Mouse (Mus musculus): ENCODE results near the gene Gm45713. TPM values are rescaled to one million over a fixed set of nuclear protein-coding genes. Genes with fewer than 3 reads are reported as not detected.

Gm45713 gene
- polyA plus RNA-seq (2016; fragmentation: Nextera tagmentation; extraction: Ambion mirVana) = 0.25 and 0.45 TPM in 2 replicates

DNA sequence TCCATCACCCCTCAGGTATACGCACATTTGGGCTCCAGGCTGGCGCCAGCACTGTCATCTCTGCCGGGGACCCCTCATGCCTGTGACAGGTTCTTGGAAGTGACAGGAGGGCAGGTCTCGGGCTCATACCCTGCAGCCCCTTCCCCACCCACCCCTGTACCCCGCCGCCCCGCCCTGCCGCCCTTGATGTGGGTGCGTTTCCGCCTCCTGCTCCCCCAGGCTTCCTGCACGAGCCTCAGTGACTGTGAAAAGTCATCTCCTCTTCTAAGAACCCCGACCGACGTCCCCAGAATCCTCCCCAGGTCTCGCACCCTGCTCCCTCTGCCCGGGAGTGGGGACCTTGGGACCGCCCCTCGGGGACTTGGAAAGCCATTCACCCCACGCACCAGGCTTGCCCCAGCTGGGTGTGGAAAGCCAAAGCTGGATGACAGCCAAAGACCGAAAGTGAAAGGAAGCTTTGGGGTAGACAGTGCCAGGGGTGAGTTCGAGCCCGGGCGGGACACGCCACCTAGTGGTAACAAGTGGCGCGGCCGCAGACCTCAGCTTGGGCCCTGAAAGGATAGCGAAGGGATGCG, at the start of gene Gm45713, which contains the start of gene Flt3l:
Gm45713 (minus strand) TSS at position 239 of the 575 bp plus-strand sequence.
Flt3l (minus strand) TSS at position 440 of the 575 bp plus-strand sequence.
- Histone ChIP-seq H3K4me3 (peak within 1 kb of the TSS; percentile 50), H3K4me2 (replicated peaks) (peak within 1 kb of the TSS; percentile 76), H3K27ac (replicated peaks) (no peak within 1 kb of the TSS), H3K9ac (replicated peaks) (peak within 1 kb of the TSS; percentile 59), H3K36me3 (no peaks in the 10 kb centered on the region), H3K4me1 (peaks cover 10% of the 10 kb centered on the region; the same call in 1 of the 2 replicates), H3K27me3 (peaks cover 34% of the 10 kb centered on the region), H3K9me3 (0 out of 2 replicates have a peak, but pooled peaks cover 2% of the 10 kb centered on the region)
- 4% methylated on average over 29 of the region's 29 CpGs for WGBS
- peak; percentile 68 for ATAC-seq (ENCODE audit: low FRiP score, low read depth)

DNA sequence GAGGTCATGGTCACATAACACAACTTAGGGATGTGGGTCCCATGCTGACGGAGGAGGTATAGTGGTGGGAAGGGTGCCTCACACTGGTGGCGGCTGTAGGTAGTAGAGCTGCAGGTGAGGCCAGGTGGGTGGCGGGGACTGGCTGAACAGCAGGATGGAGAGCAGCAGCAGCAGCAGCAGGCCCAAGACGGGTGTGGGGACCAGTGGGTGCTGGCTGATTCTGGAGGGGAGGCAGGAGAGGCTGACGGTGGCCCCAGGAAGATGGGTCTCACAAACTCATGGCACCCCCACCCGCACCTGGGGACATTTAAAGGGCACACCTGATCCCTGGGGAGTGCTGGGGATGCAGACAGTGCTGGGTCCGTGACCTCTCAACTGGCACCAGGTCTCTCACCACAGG, 47.6 kb upstream of the Gm45713 start:
- no peak for ATAC-seq (ENCODE audit: low FRiP score, low read depth)
- H3K4me2 ChIP-seq (replicated peaks) = no peak overlapping the region
- 69% methylated on average over 7 of the region's 7 CpGs for WGBS
- peaks cover 16% of the 10 kb centered on the region for H3K4me1 ChIP-seq
- no peaks in the 10 kb centered on the region for H3K9me3 ChIP-seq
- no peaks in the 10 kb centered on the region for H3K36me3 ChIP-seq
- no peak overlapping the region for H3K9ac ChIP-seq (replicated peaks)
- H3K27me3 ChIP-seq = peaks cover 96% of the 10 kb centered on the region
- no peak overlapping the region for H3K27ac ChIP-seq (replicated peaks)
- H3K4me3 ChIP-seq = no peak overlapping the region

DNA sequence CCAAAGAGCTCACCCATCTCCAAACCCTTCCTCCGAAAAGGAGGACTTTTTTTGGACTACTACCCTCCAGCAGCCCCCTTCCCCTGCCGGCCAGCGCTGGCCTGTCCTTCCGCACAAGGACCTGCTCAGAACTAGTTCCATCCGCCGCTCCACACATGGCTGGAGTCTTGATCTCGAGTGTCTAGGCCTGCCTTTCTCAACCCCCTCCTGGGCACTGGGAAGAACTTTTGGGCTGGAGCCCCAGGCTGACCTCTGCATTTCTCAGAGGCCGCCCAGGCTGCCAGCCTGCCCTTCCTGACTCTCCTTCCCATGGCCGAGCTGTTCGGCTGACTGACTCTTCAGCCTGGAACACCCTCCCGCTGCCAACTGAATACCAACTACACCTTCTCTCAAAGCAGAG, 46.6 kb upstream of the Gm45713 start:
- WGBS = 15% methylated on average over 11 of the region's 11 CpGs
- no peak for ATAC-seq (ENCODE audit: low FRiP score, low read depth)
- Histone ChIP-seq H3K4me2 (replicated peaks) (peak overlapping the region; percentile 48), H3K36me3 (no peaks in the 10 kb centered on the region), H3K4me3 (peak overlapping the region; percentile 25; the same call in 1 of the 2 replicates), H3K27me3 (peaks cover 96% of the 10 kb centered on the region), H3K4me1 (peaks cover 16% of the 10 kb centered on the region), H3K9me3 (no peaks in the 10 kb centered on the region), H3K27ac (replicated peaks) (no peak overlapping the region), H3K9ac (replicated peaks) (no peak overlapping the region; the same call in 1 of the 2 replicates)

- Histone ChIP-seq H3K4me3 (peak overlapping the region; percentile 25; the same call in 1 of the 2 replicates), H3K9ac (replicated peaks) (no peak overlapping the region; the same call in 1 of the 2 replicates), H3K4me1 (peaks cover 16% of the 10 kb centered on the region), H3K9me3 (no peaks in the 10 kb centered on the region), H3K27ac (replicated peaks) (no peak overlapping the region), H3K4me2 (replicated peaks) (peak overlapping the region; percentile 48), H3K36me3 (no peaks in the 10 kb centered on the region), H3K27me3 (peaks cover 99% of the 10 kb centered on the region)
- 1% methylated on average over 34 of the region's 34 CpGs for WGBS
- peak; percentile 71; the same call in 1 of the 2 replicates for ATAC-seq (ENCODE audit: low FRiP score, low read depth)
These were observed 46.2 kb upstream of the Gm45713 start for GRCm38 (mm10) chr7:45182199-45182601.

DNA sequence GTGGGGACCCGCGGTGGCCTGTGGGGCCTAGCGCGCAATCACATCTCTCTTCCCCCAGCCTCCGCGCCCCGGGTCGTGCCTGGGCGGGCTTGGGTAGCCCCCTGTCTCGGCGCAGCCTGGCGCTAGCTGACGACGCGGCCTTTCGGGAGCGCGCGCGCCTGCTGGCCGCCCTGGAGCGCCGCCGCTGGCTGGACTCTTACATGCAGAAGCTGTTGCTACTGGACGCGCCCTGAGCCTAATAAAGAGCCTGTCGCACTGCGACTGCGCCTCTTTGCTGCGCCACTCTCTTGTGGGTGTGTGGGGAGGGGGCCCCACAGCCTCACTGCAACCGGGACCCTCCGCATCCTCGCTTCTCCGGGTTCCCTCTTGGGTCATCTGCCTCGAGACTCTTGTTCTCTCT, 45.5 kb upstream of the Gm45713 start:
- ATAC-seq (ENCODE audit: low FRiP score, low read depth) = 0 out of 2 replicates have a peak, but pooled peaks have one; percentile 23
- 5% methylated on average over 35 of the region's 35 CpGs for WGBS

GRCm38 (mm10) chr7:45180896-45181477, 45.0 kb upstream of the Gm45713 start, which contains the start of gene Pth2:
Gene Pth2, plus strand, starts transcription at chr7:45180995.
- H3K9ac ChIP-seq (replicated peaks) = no peak within 1 kb of the TSS
- ATAC-seq (ENCODE audit: low FRiP score, low read depth) = no peak

More for the DNA sequence above, 45.5 kb upstream of the Gm45713 start:
- H3K27ac ChIP-seq (replicated peaks) = no peak overlapping the region
- peak overlapping the region; percentile 25 for H3K4me3 ChIP-seq
- peaks cover 17% of the 10 kb centered on the region for H3K4me1 ChIP-seq
- H3K9ac ChIP-seq (replicated peaks) = no peak overlapping the region
- peaks cover 100% of the 10 kb centered on the region for H3K27me3 ChIP-seq
- H3K36me3 ChIP-seq = no peaks in the 10 kb centered on the region
- no peaks in the 10 kb centered on the region for H3K9me3 ChIP-seq
- peak overlapping the region; percentile 48 for H3K4me2 ChIP-seq (replicated peaks)

DNA sequence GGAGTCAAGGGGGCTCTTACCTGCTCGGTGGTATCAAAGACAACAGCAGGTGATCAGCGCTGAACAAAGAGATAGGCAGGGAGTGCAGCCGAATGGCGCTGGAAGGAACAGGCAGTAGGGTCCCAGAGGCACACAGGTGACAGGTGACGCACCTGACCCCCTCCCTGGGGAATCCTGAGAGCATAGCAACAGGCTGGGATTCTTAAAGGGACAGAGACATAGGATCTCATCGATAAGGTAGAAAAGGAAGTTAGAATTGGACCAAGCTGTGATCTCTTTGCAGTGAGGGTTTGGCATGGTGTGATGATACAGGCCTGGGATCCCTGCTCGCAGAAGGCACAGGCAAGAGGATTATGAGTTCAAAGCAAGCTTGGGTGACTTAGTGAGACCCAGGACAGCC, 43.4 kb upstream of the Gm45713 start, which contains the start of gene Gfy:
Gfy (minus strand) TSS at position 101 of the 400 bp plus-strand sequence.
- Histone ChIP-seq H3K27me3 (peaks cover 100% of the 10 kb centered on the region), H3K9ac (replicated peaks) (no peak within 1 kb of the TSS), H3K4me2 (replicated peaks) (no peak within 1 kb of the TSS), H3K4me3 (no peak within 1 kb of the TSS), H3K9me3 (no peaks in the 10 kb centered on the region), H3K4me1 (peaks cover 32% of the 10 kb centered on the region), H3K36me3 (no peaks in the 10 kb centered on the region), H3K27ac (replicated peaks) (no peak within 1 kb of the TSS)
- WGBS = 22% methylated on average over 7 of the region's 7 CpGs
- no peak for ATAC-seq (ENCODE audit: low FRiP score, low read depth)

More at GRCm38 (mm10) chr7:45180896-45181477, 45.0 kb upstream of the Gm45713 start, which contains the start of gene Pth2:
- Histone ChIP-seq H3K27ac (replicated peaks) (no peak within 1 kb of the TSS), H3K4me2 (replicated peaks) (peak within 1 kb of the TSS; percentile 48), H3K9me3 (no peaks in the 10 kb centered on the region), H3K4me1 (peaks cover 22% of the 10 kb centered on the region), H3K4me3 (peak within 1 kb of the TSS; percentile 25), H3K36me3 (no peaks in the 10 kb centered on the region), H3K27me3 (peaks cover 100% of the 10 kb centered on the region)
- WGBS = 23% methylated on average over 19 of the region's 20 CpGs

- WGBS = 22% methylated on average over 7 of the region's 7 CpGs
- peaks cover 32% of the 10 kb centered on the region for H3K4me1 ChIP-seq
- H3K27me3 ChIP-seq = peaks cover 98% of the 10 kb centered on the region
These were observed 42.5 kb upstream of the Gm45713 start for GRCm38 (mm10) chr7:45178550-45178949.

GRCm38 (mm10) chr7:45176356-45176755, 40.3 kb upstream of the Gm45713 start:
- Histone ChIP-seq H3K9ac (replicated peaks) (no peak overlapping the region), H3K27ac (replicated peaks) (no peak overlapping the region), H3K4me3 (peak overlapping the region; percentile 26), H3K27me3 (peaks cover 97% of the 10 kb centered on the region), H3K36me3 (no peaks in the 10 kb centered on the region), H3K4me1 (peaks cover 18% of the 10 kb centered on the region), H3K4me2 (replicated peaks) (peak overlapping the region; percentile 29), H3K9me3 (no peaks in the 10 kb centered on the region)
- no peak for ATAC-seq (ENCODE audit: low FRiP score, low read depth)
- WGBS = 2% methylated on average over 31 of the region's 31 CpGs

More at GRCm38 (mm10) chr7:45178550-45178949, 42.5 kb upstream of the Gm45713 start:
- Histone ChIP-seq H3K4me3 (no peak overlapping the region), H3K36me3 (no peaks in the 10 kb centered on the region), H3K4me2 (replicated peaks) (no peak overlapping the region), H3K9ac (replicated peaks) (no peak overlapping the region), H3K27ac (replicated peaks) (no peak overlapping the region), H3K9me3 (no peaks in the 10 kb centered on the region)
- ATAC-seq (ENCODE audit: low FRiP score, low read depth) = no peak

DNA sequence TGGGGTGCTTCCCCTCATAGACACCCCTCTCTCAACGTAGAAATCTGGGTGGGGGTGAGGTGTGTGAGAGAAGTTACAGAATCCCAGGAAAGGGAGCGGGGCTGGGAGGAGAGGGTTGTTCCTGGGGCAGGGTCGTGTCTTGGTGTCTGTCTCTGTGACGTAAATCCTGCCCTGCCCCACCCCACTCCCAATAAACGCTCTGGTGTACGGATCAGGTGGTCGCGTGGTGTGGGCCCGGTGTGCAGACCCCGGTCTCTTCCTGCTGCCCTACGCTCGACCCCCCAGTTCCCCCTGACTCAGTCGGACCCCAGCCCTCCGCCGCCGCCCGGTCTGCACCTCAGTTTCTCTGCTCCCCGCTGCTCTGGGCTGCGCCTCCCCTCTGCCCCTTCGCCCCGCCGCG, 39.9 kb upstream of the Gm45713 start:
- 2% methylated on average over 23 of the region's 23 CpGs for WGBS
- H3K4me2 ChIP-seq (replicated peaks) = peak overlapping the region; percentile 29

GRCm38 (mm10) chr7:45175398-45175797, 39.4 kb upstream of the Gm45713 start:
- peaks cover 16% of the 10 kb centered on the region for H3K4me1 ChIP-seq
- no peak overlapping the region for H3K9ac ChIP-seq (replicated peaks)
- H3K4me2 ChIP-seq (replicated peaks) = 0 out of 2 replicates have a peak overlapping the region, but pooled peaks have one; percentile 32
- peaks cover 96% of the 10 kb centered on the region for H3K27me3 ChIP-seq
- H3K9me3 ChIP-seq = peaks cover 1% of the 10 kb centered on the region; the same call in 1 of the 2 replicates
- 2% methylated on average over 13 of the region's 13 CpGs for WGBS
- no peak for ATAC-seq (ENCODE audit: low FRiP score, low read depth)
- H3K36me3 ChIP-seq = no peaks in the 10 kb centered on the region
- no peak overlapping the region for H3K4me3 ChIP-seq
- H3K27ac ChIP-seq (replicated peaks) = no peak overlapping the region

More for the DNA sequence above, 39.9 kb upstream of the Gm45713 start:
- ATAC-seq (ENCODE audit: low FRiP score, low read depth) = no peak
- no peak overlapping the region for H3K9ac ChIP-seq (replicated peaks)
- peaks cover 16% of the 10 kb centered on the region for H3K4me1 ChIP-seq
- no peaks in the 10 kb centered on the region for H3K36me3 ChIP-seq
- peaks cover 96% of the 10 kb centered on the region for H3K27me3 ChIP-seq
- H3K9me3 ChIP-seq = no peaks in the 10 kb centered on the region
- peak overlapping the region; percentile 26 for H3K4me3 ChIP-seq
- no peak overlapping the region for H3K27ac ChIP-seq (replicated peaks)

Data from midbrain, embryonic 12.5 days (tissue).